Mouse (Mus musculus) embryonic facial prominence, embryonic 12.5 days (tissue): Measurements from ENCODE around the gene Ric8b. TPM values are rescaled to one million over a fixed set of nuclear protein-coding genes. Genes with fewer than 3 reads are reported as not detected.
A peak's percentile ranks its signal among the peaks of the same experiment; 100 is the strongest.

Experiments used
- ATAC-seq: fragments of 200-750 bp; cut with Nextera tagmentation; 2 replicates; pipeline ENCODE4 v1.8.0; 2017; ENCODE audit not compliant: insufficient number of reproducible peaks, insufficient read depth, low FRiP score, low TSS enrichment
- H3K27ac ChIP-seq: fragments of 300-500 bp; sonication (generic); 2 replicates; pipeline ENCODE4 v1.5.1; 2016; ENCODE audit warnings: mild to moderate bottlenecking
- H3K27me3 ChIP-seq: fragments of 300-500 bp; sonication (generic); 2 replicates; pipeline ENCODE4 v1.6.1; 2016; ENCODE audit warnings: mild to moderate bottlenecking, moderate library complexity
- H3K36me3 ChIP-seq: fragments of 300-500 bp; sonication (generic); 2 replicates; pipeline ENCODE4 v1.6.1; 2016; ENCODE audit warnings: mild to moderate bottlenecking
- H3K4me1 ChIP-seq: fragments of 300-500 bp; sonication (generic); 2 replicates; pipeline ENCODE4 v1.6.1; 2016
- H3K4me2 ChIP-seq: fragments of 300-500 bp; sonication (generic); replicated peaks from 2 replicates; pipeline ENCODE4 v1.6.1; 2016; ENCODE audit warnings: mild to moderate bottlenecking, moderate library complexity
- H3K4me3 ChIP-seq: fragments of 300-500 bp; sonication (generic); 2 replicates; pipeline ENCODE4 v1.5.1; 2016; ENCODE audit warnings: mild to moderate bottlenecking
- H3K9ac ChIP-seq: fragments of 300-500 bp; sonication (generic); 2 replicates; pipeline ENCODE4 v1.6.1; 2016; ENCODE audit warnings: mild to moderate bottlenecking, moderate library complexity
- H3K9me3 ChIP-seq: fragments of 300-500 bp; sonication (generic); 2 replicates; pipeline ENCODE4 v1.6.1; 2016; ENCODE audit warnings: mild to moderate bottlenecking, moderate library complexity
- WGBS: fragments of 180-500 bp; shearing (Covaris S2); methylation state at CpG from one replicate; pipeline ENCODE4 v1.1.7; 2016; 5-methylcytosine and 5-hydroxymethylcytosine counted together
- polyA plus RNA-seq: library from polyadenylated mRNA; unstranded; fragments of >200 nt; fragmentation: Nextera tagmentation; extraction: Ambion mirVana; gene quantifications from 2 replicates; pipeline ENCODE4 v1.2.1, GENCODE M21; 2016

Gene Ric8b
- polyA plus RNA-seq, 1 experiment from 2014 or later, result 30.4 TPM

DNA sequence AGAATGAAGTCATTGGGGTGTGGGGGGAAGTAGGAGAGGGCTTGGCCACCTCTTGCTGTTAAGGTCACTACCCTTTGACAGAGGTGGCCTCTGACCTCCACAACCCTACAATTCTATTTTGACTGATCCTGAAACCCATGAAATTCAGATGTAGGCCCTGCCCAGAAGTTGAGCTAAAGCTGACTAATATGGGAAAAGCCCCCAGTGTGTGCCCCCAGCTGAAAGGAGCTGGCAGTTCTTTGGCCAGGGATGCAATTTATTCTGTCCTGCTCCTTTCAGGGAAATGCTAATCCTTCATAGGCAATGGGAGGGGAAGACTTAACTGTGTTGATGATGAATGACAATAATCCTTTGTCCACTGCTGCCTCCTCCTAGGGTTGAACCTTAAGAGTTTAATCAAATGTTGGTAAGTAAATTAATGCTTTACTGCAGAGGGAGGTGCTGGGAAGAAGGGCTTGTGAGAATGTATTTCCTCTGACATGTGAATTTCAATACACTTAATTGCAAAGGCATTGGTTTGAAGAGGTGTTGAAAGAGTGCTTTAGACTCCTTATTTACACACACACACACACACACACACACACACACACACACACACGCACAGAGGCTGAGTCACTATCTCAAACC lies 6.5 kb upstream of the Ric8b start:
- H3K4me3 ChIP-seq, result no peak overlapping the region
- WGBS, result 33% methylated on average over 1 of the region's 1 CpGs
- 0 out of 2 replicates have a peak, but pooled peaks cover 5% of the 10 kb centered on the region for H3K4me1 ChIP-seq
- no peaks in the 10 kb centered on the region for H3K27me3 ChIP-seq
- H3K9ac ChIP-seq, result no peak overlapping the region
- H3K27ac ChIP-seq, result no peak overlapping the region
- H3K4me2 ChIP-seq, result no peak overlapping the region
- ATAC-seq, result no peak
- no peaks in the 10 kb centered on the region for H3K36me3 ChIP-seq
- H3K9me3 ChIP-seq, result no peaks in the 10 kb centered on the region

DNA sequence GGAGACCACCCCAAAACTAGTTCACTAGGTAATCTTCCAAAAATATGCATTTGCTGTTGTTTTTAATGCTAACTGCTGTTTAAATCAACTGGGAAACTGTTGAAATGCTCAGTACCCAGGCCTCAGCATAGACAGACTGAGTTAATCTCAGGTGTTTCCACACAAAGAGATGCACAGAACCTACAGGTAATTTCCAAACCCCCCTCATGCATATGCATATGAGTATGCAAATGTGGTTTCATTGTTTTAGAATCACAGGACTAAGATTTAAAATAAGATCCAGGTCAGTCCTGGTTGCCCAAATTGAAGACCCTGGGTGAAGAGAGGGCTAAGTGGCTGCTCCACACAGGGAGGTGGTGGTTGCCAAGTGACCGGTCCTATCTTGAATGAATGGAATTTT lies 4.3 kb upstream of the Ric8b start:
- H3K9me3 ChIP-seq, result no peaks in the 10 kb centered on the region
- no peak for ATAC-seq
- no peak overlapping the region for H3K4me3 ChIP-seq
- H3K4me2 ChIP-seq, result no peak overlapping the region
- H3K4me1 ChIP-seq, result peaks cover 7% of the 10 kb centered on the region
- H3K36me3 ChIP-seq, result no peaks in the 10 kb centered on the region
- WGBS, result 85% methylated on average over 1 of the region's 1 CpGs
- no peak overlapping the region for H3K27ac ChIP-seq
- H3K9ac ChIP-seq, result no peak overlapping the region
- no peaks in the 10 kb centered on the region for H3K27me3 ChIP-seq

DNA sequence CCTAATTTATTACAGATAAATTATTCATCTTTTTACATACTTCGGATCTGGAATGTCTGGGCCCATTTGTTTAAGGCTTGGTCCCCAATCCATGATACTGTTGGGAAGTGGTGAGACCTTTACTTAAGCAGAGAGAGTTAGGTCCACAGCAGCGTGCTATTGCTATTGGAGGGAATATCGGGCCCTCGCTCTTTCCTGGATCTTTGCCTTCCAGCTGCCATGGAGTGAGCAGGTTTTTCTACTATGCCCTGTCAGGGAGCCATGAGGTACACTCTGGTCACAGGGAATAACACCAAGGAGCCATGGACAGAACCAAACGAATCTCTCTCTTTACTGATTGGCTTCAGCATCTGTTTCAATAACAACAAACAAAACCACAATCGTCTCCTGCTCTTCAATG lies 1.9 kb upstream of the Ric8b start:
- ATAC-seq, result no peak
- no peaks in the 10 kb centered on the region for H3K27me3 ChIP-seq
- no peak overlapping the region for H3K27ac ChIP-seq
- H3K36me3 ChIP-seq, result no peaks in the 10 kb centered on the region
- no peaks in the 10 kb centered on the region for H3K9me3 ChIP-seq
- no peak overlapping the region for H3K9ac ChIP-seq
- H3K4me1 ChIP-seq, result peaks cover 9% of the 10 kb centered on the region
- WGBS, result 82% methylated on average over 6 of the region's 6 CpGs
- H3K4me2 ChIP-seq, result no peak overlapping the region
- no peak overlapping the region for H3K4me3 ChIP-seq

DNA sequence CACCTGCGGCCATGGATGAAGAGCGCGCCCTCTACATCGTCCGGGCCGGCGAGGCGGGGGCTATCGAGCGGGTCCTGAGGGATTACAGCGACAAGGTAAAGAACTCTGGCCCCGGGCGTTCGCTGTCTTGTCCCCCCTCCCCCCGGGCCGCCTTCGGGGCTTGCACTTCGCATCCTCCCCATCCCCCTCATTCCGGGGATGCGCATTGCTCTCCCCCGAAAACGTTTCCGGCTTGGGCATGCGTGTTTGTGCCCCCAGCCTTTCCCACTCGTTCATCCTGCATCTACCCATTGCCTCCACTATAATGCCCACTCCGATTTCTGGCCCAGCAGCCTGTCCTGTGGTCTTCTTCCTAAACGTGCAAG lies 297 bp downstream of the Ric8b start:
- no peak; the same call in none of the 2 replicates for ATAC-seq
- Histone ChIP-seq H3K4me2 (peak overlapping the region; percentile 86), H3K4me3 (peak overlapping the region; percentile 80), H3K9ac (peak overlapping the region; percentile 80), H3K9me3 (no peaks in the 10 kb centered on the region), H3K4me1 (peaks cover 9% of the 10 kb centered on the region), H3K36me3 (no peaks in the 10 kb centered on the region), H3K27me3 (no peaks in the 10 kb centered on the region), H3K27ac (peak overlapping the region; percentile 95)
- under 1% methylated on average over 27 of the region's 27 CpGs for WGBS

DNA sequence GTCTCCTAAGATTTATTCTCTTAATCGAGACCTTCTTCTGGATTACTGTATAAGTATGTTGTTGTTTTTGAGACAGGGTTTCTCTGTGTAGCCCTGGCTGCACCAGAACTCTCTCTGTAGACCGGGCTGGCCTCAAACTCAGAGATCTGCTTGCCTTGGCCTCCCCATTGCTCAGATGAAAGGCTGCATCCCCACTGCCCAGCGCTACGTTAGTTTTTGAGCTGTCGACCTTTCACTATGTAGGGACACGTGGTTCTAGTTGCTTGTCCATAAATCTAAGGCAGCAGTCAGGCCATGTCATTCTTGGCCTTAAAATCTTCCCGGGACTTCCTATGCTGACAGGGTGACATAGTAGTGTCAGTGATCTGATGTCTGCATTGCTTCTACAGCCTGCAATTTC lies 8.9 kb downstream of the Ric8b start:
- H3K36me3 ChIP-seq, result peaks cover 17% of the 10 kb centered on the region
- 88% methylated on average over 7 of the region's 7 CpGs for WGBS
- H3K4me3 ChIP-seq, result no peak overlapping the region
- no peaks in the 10 kb centered on the region for H3K4me1 ChIP-seq
- no peak for ATAC-seq
- no peaks in the 10 kb centered on the region for H3K27me3 ChIP-seq
- no peaks in the 10 kb centered on the region for H3K9me3 ChIP-seq
- H3K4me2 ChIP-seq, result no peak overlapping the region
- no peak overlapping the region for H3K9ac ChIP-seq
- H3K27ac ChIP-seq, result no peak overlapping the region

DNA sequence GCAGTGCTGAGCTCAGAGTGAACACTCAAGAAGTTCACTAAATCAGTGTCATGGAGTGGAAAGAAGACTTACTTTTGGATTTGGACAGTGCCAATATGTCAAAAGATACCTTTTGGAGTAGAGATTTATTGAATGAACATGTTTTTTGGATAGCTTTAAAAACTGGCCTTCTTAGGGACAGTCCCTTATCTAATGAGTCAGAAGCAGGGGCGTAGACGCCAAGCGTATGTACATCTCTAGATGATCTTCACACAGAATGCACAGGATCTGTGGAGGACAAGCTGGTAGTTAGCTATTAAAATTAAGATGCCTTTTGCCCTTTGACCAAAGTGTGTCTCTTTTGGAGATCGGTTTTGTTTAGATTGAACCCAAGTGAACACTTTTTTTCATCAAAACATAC lies 9.5 kb downstream of the Ric8b start:
- no peak for ATAC-seq
- 94% methylated on average over 4 of the region's 4 CpGs for WGBS
- no peak overlapping the region for H3K9ac ChIP-seq
- H3K4me1 ChIP-seq, result 0 out of 2 replicates have a peak, but pooled peaks cover 1% of the 10 kb centered on the region
- H3K4me3 ChIP-seq, result no peak overlapping the region
- no peaks in the 10 kb centered on the region for H3K27me3 ChIP-seq
- H3K4me2 ChIP-seq, result no peak overlapping the region
- H3K9me3 ChIP-seq, result no peaks in the 10 kb centered on the region
- peaks cover 17% of the 10 kb centered on the region for H3K36me3 ChIP-seq
- H3K27ac ChIP-seq, result no peak overlapping the region

DNA sequence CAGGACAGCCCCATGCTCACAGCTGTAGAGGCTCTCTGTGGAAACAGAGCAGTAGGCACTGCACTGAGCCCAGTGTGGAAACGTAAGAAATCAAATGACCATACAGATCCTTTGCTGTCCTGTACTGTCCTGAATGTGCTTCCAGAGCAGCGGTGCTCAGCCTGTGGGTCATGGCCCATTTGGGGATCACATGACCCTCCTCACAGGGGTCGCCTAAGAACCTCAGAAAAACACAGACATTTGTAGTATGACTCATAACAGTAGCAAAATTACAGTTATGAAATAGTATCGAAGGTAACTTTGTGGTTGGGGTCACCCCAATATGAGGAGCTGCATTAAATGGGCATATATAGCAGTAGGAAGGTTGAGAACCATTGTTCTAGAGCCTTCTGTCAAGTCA lies 11.0 kb downstream of the Ric8b start:
- no peak overlapping the region for H3K9ac ChIP-seq
- H3K27ac ChIP-seq, result no peak overlapping the region

DNA sequence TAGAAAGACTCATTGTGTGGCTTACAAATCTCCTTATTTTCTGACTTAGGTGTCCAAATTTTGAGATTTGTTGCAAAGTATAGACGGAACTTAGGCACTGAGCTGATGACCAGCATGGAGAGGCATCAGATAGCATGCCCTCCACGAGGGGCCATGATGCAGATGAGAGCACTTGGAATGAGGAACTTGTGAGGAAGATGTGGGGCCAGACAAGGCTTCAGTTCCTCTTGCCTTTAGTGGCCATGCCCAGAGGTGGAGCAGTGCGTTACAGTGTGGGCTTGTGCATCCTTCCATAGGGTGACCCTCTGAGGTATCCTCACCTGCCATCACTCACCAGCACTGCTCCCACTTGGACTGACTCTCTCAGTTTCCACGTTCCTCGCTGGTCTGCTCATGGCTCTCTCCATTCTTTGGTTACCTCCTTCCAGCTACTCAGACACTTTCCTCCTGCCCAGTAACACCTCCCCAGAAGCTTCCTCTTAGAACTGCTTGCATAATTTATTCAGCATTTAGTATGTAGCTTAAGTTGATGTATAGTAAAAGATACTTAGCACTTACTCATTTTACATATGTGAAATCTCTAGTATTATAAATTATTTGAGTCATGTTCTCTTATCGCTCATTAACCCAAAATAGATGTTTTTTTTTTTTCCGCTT lies 18.3 kb downstream of the Ric8b start:
- H3K4me2 ChIP-seq, result no peak overlapping the region
- no peak overlapping the region for H3K27ac ChIP-seq
- peaks cover 3% of the 10 kb centered on the region; the same call in 1 of the 2 replicates for H3K4me1 ChIP-seq
- H3K27me3 ChIP-seq, result no peaks in the 10 kb centered on the region
- 82% methylated on average over 7 of the region's 7 CpGs for WGBS
- ATAC-seq, result no peak
- no peak overlapping the region for H3K4me3 ChIP-seq
- H3K9me3 ChIP-seq, result no peaks in the 10 kb centered on the region
- peaks cover 2% of the 10 kb centered on the region; the same call in 1 of the 2 replicates for H3K36me3 ChIP-seq
- no peak overlapping the region for H3K9ac ChIP-seq

More for the DNA sequence above, 11.0 kb downstream of the Ric8b start:
- peaks cover 17% of the 10 kb centered on the region for H3K36me3 ChIP-seq
- 0 out of 2 replicates have a peak, but pooled peaks cover 3% of the 10 kb centered on the region for H3K4me1 ChIP-seq
- 81% methylated on average over 4 of the region's 4 CpGs for WGBS
- H3K4me3 ChIP-seq, result no peak overlapping the region
- H3K27me3 ChIP-seq, result no peaks in the 10 kb centered on the region
- no peak overlapping the region for H3K4me2 ChIP-seq
- ATAC-seq, result no peak
- no peaks in the 10 kb centered on the region for H3K9me3 ChIP-seq

DNA sequence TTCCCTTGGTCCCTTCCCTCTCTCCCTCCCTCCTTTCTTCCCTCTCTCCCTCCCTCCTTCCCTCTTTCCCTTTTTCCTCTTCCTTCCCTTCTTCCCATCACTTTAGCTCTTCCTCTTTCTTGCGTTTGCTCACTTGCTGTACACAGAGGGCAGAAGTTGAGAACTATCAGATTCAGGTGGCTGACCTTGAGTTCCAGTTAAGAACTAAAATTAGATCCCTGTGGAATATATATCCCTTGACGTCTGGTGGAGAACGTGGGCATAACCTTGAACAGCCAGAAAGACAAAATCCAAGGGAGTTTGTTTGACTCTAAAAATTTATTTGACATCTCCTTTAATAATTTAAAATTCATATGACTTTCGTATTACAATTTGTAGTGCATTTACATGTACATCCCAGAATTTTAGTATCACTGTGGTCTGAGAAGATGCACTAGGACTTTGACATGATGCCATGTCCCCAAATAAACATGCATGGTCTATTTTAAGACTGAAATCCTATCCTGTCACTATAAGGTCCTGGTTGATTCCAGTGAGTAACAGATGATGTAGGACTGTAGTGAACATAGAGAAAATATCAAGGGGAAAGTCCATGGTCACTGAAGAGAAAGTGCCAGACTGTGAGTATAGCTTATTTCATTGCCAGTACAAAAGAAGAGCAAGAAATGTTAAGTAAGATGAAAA lies 19.6 kb downstream of the Ric8b start:
- ATAC-seq, result no peak
- Histone ChIP-seq H3K4me1 (peaks cover 1% of the 10 kb centered on the region; the same call in 1 of the 2 replicates), H3K4me3 (no peak overlapping the region), H3K27me3 (no peaks in the 10 kb centered on the region), H3K4me2 (no peak overlapping the region), H3K9me3 (no peaks in the 10 kb centered on the region), H3K36me3 (peaks cover 2% of the 10 kb centered on the region; the same call in 1 of the 2 replicates), H3K9ac (no peak overlapping the region), H3K27ac (no peak overlapping the region)
- 60% methylated on average over 4 of the region's 4 CpGs for WGBS

DNA sequence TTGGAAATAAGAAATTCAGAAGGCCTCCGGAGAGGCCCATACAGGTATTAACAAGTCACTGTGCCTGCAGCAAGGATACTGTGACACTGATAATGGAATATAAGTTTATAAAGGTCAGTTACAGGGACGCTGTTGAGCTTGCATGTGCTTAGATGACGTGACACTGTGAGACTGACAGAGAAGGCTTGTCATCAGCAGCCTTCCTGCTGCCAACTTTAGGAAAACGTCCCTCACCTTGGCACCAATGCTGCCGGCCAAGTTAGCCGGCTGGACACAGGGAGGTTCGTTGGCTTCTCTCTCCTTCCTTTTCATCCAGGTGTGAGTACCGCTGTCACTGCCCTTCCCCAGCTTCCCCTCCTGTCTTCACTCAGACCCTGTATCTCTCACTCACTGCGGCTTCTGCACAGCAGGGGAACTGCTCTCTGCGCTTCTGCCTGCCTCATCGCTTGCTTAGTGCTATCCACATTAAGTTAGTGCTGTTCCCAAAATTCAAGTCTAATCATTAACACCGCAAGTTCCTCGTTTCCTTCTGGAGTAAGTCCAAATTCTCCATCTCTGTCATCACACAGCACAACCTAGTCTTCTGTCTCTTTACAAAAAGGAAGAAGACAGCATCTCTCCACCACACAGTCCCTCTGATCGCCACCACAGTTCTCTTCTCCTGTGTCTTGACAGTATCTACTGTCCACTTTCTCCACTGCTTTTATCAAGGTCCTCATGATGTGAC lies 20.8 kb downstream of the Ric8b start:
- no peak overlapping the region for H3K4me2 ChIP-seq
- WGBS, result 86% methylated on average over 14 of the region's 14 CpGs
- no peak overlapping the region for H3K4me3 ChIP-seq
- no peak for ATAC-seq
- peaks cover 2% of the 10 kb centered on the region; the same call in 1 of the 2 replicates for H3K36me3 ChIP-seq
- no peaks in the 10 kb centered on the region for H3K9me3 ChIP-seq
- H3K27me3 ChIP-seq, result no peaks in the 10 kb centered on the region
- no peak overlapping the region for H3K27ac ChIP-seq
- H3K9ac ChIP-seq, result no peak overlapping the region
- H3K4me1 ChIP-seq, result no peaks in the 10 kb centered on the region; the same call in 1 of the 2 replicates

DNA sequence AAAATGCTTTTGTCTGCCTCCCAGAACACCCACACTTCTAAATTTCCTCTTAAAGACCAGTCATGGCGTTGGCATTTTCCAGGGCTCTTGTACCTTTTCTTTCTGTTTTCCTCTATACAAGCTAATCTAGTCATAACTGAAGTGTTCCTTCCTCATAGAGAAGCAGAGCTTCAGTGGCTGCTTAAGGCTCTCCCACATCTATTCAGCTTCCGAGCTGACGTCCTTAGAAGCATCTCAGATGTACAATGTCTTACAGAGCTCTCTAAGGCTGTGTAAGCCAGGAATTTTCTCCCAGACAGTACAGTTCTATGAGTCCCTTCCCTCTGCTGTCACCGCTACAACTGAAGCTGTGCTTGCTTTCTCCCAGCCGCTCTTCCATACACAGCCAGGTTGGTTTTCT lies 21.5 kb downstream of the Ric8b start:
- no peak overlapping the region for H3K27ac ChIP-seq
- H3K4me1 ChIP-seq, result no peaks in the 10 kb centered on the region; the same call in 1 of the 2 replicates
- ATAC-seq, result no peak
- H3K27me3 ChIP-seq, result no peaks in the 10 kb centered on the region
- no peak overlapping the region for H3K9ac ChIP-seq
- H3K4me3 ChIP-seq, result no peak overlapping the region
- H3K36me3 ChIP-seq, result peaks cover 2% of the 10 kb centered on the region; the same call in 1 of the 2 replicates
- 88% methylated on average over 5 of the region's 5 CpGs for WGBS
- no peak overlapping the region for H3K4me2 ChIP-seq
- H3K9me3 ChIP-seq, result no peaks in the 10 kb centered on the region
